Mouse (Mus musculus) embryo, embryonic 10.5 days (tissue): ENCODE results near the gene Olfr1185-ps1.
"Not testable (repeated sequence)": the region's sequence is repeated elsewhere in the genome, so short reads cannot be mapped to it uniquely, and the experiment has no call there.

Source experiments
- DNase-seq: peaks from one replicate; pipeline ENCODE4 v3.0.0-alpha.2; 2015; ENCODE audit warnings: low spot score

Gene Olfr1185-ps1

DNA sequence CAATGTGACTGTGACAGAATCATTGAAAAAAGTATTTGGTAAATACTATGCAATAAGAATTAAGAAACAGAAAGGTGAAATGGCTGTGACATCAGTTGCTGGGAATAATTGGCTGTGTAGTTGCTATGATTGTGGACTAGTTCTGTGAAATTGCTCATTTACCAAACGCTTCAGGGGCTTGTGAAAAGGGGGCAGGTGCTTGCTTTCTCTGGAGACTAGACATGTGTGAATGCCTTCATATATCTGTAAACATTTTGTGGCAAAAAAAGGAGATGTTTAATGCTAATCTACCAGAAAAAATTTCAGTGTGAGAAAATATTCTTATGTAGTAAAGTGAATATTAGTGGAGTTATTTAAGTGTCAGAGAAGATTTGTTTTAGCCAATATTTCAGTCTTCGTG, at the start of gene Olfr1185-ps1:
TSS of gene Olfr1185-ps1 (plus strand) at position 301 of the 400 bp plus-strand sequence.
- no peak for DNase-seq

DNA sequence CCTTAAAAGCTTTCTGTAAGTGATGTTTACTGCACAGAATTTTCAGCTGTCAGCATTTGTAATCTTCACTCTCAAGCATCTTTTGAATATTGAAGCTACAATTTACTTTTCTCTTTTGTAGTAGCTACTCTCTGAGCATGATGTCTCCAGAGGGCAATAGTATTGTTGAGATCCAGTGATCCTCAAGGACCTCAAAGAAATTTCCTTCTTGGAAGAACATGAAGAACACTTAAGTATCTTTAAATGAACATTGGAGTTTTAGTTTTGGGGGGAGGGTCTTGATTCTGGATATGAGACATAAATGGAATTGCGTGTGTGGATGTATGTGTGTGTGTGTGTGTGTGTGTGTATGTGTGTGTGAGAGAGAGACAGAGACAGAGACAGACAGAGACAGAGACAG, 44.1 kb upstream of the Olfr1185-ps1 start, which contains the start of gene Gm13757:
TSS of gene Gm13757 (minus strand) at position 101 of the 400 bp plus-strand sequence.
- no peak for DNase-seq

DNA sequence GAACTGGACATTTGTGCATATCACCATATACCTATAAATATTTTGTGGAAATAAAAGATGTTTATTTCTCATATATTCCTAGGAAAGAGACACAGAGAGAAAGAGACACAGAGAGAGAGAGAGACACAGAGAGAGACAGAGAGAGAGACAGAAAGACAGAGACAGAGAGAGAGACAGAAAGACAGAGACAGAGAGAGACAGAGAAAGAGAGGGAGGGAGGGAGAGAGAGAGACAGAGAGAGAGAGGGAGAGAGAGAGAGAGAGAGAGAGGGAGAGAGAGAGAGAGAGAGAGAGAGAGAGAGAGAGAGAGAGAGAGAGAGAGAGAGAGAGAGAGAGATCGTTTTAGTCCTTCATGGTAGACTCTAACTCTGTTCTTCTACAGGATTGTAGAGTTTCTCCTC, 38.6 kb upstream of the Olfr1185-ps1 start, which contains the start of gene Olfr1183:
TSS of gene Olfr1183 (plus strand) at position 301 of the 400 bp plus-strand sequence.
- DNase-seq, result not testable (repeated sequence)

DNA sequence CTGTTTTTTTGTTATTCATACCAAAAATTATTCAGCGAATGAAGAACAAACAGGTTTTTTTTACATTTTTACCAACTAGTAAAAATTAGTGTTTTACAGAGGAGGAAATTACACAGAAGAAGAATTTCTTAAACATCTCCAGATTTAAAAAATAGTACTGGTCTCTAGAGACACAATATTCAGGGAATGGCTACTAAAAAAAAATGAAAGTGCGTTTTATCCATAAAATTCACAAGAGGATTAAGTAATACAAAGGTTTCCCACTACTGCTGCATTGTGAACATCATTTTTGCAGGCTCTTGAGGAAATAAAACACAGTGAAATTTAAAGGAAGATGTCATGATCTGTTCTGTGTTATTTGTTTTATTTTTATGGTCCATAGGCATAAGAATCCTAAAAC, 9.8 kb upstream of the Olfr1185-ps1 start, which contains the start of gene Olfr1184:
TSS of gene Olfr1184 (plus strand) at position 301 of the 400 bp plus-strand sequence.
- no peak for DNase-seq

DNA sequence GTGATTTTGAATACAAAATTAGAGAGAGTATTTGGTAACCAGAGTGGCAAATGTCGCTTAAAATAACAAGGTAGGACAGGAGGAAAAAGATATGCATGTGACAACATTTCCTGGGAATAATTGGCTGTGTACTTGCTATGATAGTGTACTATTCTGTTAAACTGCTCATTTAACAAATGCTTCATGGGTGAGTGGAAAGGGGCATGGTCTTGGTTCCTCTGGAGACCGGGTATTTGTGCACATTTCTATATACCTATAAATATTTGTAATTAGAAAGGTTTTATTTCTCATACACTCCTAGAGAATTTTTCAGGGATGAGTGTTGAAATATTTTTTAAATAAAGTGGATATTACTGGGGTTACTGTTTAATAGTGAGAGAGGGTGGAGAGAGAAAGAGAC, 25.1 kb downstream of the Olfr1185-ps1 start, which contains the start of gene Olfr1186:
TSS of gene Olfr1186 (plus strand) at position 301 of the 400 bp plus-strand sequence.
- no peak for DNase-seq

DNA sequence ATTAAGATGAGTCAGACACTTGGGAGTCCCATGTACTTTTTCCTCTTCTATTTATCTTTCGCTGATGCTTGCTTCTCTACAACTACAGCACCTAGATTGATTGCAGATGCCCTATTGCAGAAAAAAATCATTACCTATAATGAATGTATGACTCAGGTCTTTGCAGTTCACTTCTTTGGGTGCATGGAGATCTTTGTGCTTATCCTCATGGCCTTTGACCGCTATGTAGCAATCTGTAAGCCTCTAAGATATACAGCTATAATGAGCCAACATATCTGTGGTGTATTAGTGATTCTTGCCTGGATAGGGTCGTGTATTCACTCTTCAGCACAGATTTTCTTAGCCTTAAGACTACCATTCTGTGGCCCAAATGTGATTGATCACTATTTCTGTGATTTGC, 32.6 kb downstream of the Olfr1185-ps1 start:
- no peak for DNase-seq
